Mouse (Mus musculus) lung, adult 2 months (tissue): ENCODE results near the gene Tenm1.

Experiments
- CTCF ChIP-seq: fragments of 200-500 bp; IDR thresholded peaks from 2 replicates; pipeline ENCODE4 v1.5.1; 2011; ENCODE audit warnings: mild to moderate bottlenecking, low read length, control low read depth; ENCODE audit not compliant: insufficient read depth
- POLR2A ChIP-seq: fragments of 200-500 bp; IDR thresholded peaks from 2 replicates; pipeline ENCODE4 v1.6.1; 2011; ENCODE audit warnings: low read depth, mild to moderate bottlenecking, control low read depth, low read length, borderline replicate concordance; ENCODE audit errors: extremely low read depth

DNA sequence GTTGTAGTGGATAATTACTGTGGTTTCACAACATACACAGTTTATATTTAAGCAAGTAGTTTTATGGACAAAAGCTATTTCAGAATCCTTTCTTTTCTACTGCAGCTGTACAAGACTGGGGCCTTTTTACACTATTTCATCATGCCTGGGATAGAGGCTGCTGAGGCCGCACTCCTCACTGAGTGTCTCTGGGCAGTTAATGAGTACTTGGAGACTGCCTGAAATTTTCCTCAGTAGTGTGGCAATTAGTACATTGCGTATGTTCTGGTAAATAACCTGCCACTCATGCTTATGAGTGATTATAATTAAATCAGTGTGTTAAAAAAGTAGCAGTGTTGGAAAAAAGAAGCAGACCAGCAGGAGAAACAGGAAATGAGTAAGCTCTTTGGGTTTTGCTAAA lies 442.8 kb downstream of the Tenm1 start:
- TF ChIP-seq CTCF (no peak), POLR2A (no peak)
